Mouse (Mus musculus): ENCODE data around the gene Psmd3. TPM values are rescaled to one million over a fixed set of nuclear protein-coding genes. Genes with fewer than 3 reads are reported as not detected.

Gene Psmd3
- polyA plus RNA-seq, 1 experiment from 2014 or later = 281 TPM

GRCm38 (mm10) chr11:98744456-98745019, 62.2 kb downstream of the Psmd3 start:
- Histone ChIP-seq H3K27me3 (ENCODE audit: insufficient read depth, poor library complexity, severe bottlenecking) (peaks cover 5% of the 10 kb centered on the region; the same call in 1 of the 2 replicates), H3K4me1 (replicated peaks) (peaks cover 99% of the 10 kb centered on the region), H3K27ac (peak overlapping the region; percentile 99), H3K36me3 (no peaks in the 10 kb centered on the region), H3K4me3 (peak overlapping the region; percentile 83), H3K9me3 (no peaks in the 10 kb centered on the region)
- DNase-seq (ENCODE audit: low spot score) = no peak
- WGBS = 34% methylated on average over 7 of the region's 7 CpGs

Other genes starting within 250 kb of the Psmd3 start
- 120 and 161 TPM in 2 replicates for gene Mien1, start 243.6 kb upstream of the Psmd3 start, polyA plus RNA-seq (2016; fragmentation: Nextera tagmentation; extraction: Ambion mirVana)
- 3.6 and 8.6 TPM in 2 replicates for gene Grb7, start 236.2 kb upstream of the Psmd3 start, polyA plus RNA-seq (2016; fragmentation: Nextera tagmentation; extraction: Ambion mirVana)
- gene Ikzf3, start 136.5 kb upstream of the Psmd3 start, polyA plus RNA-seq (2016; fragmentation: Nextera tagmentation; extraction: Ambion mirVana) = 0.07 and 0.11 TPM in 2 replicates
- gene Zpbp2, start 131.5 kb upstream of the Psmd3 start, polyA plus RNA-seq (2016; fragmentation: Nextera tagmentation; extraction: Ambion mirVana) = 0.14 and 0.37 TPM in 2 replicates
- 59.4 and 66.2 TPM in 2 replicates for gene Ormdl3, start 95.2 kb upstream of the Psmd3 start, polyA plus RNA-seq (2016; fragmentation: Nextera tagmentation; extraction: Ambion mirVana)
- not detected in 2 replicates for gene Lrrc3c, start 84.3 kb upstream of the Psmd3 start, polyA plus RNA-seq (2016; fragmentation: Nextera tagmentation; extraction: Ambion mirVana)
- gene Gm12355, start 56.9 kb upstream of the Psmd3 start, polyA plus RNA-seq (2016; fragmentation: Nextera tagmentation; extraction: Ambion mirVana) = 1.3 and 1.4 TPM in 2 replicates
- gene Gsdma3, start 56.2 kb upstream of the Psmd3 start, polyA plus RNA-seq (2016; fragmentation: Nextera tagmentation; extraction: Ambion mirVana) = not detected in 2 replicates
- gene Gsdma2, start 35.8 kb upstream of the Psmd3 start, polyA plus RNA-seq (2016; fragmentation: Nextera tagmentation; extraction: Ambion mirVana) = not detected in 2 replicates
- gene Gsdma, start 18.2 kb upstream of the Psmd3 start, polyA plus RNA-seq (2016; fragmentation: Nextera tagmentation; extraction: Ambion mirVana) = 0.09 TPM in 1 of 2 replicates, not detected in the other
- not detected in 2 replicates for gene Csf3, start 18.7 kb downstream of the Psmd3 start, polyA plus RNA-seq (2016; fragmentation: Nextera tagmentation; extraction: Ambion mirVana)
- gene Med24, start 46.9 kb downstream of the Psmd3 start, polyA plus RNA-seq (2016; fragmentation: Nextera tagmentation; extraction: Ambion mirVana) = 76.9 and 83.6 TPM in 2 replicates
- 12.8 and 22.2 TPM in 2 replicates for gene Thra, start 58.1 kb downstream of the Psmd3 start, polyA plus RNA-seq (2016; fragmentation: Nextera tagmentation; extraction: Ambion mirVana)
- 1.2 and 1.5 TPM in 2 replicates for gene Nr1d1, start 92.8 kb downstream of the Psmd3 start, polyA plus RNA-seq (2016; fragmentation: Nextera tagmentation; extraction: Ambion mirVana)
- 24.4 and 25.2 TPM in 2 replicates for gene Msl1, start 113.0 kb downstream of the Psmd3 start, polyA plus RNA-seq (2016; fragmentation: Nextera tagmentation; extraction: Ambion mirVana)
- 49.5 and 55.9 TPM in 2 replicates for gene Casc3, start 122.4 kb downstream of the Psmd3 start, polyA plus RNA-seq (2016; fragmentation: Nextera tagmentation; extraction: Ambion mirVana)
- 1.1 and 2.2 TPM in 2 replicates for gene Rapgefl1, start 154.2 kb downstream of the Psmd3 start, polyA plus RNA-seq (2016; fragmentation: Nextera tagmentation; extraction: Ambion mirVana)
- gene Wipf2, start 181.1 kb downstream of the Psmd3 start, polyA plus RNA-seq (2016; fragmentation: Nextera tagmentation; extraction: Ambion mirVana) = 4.6 and 4.7 TPM in 2 replicates
- 45.3 and 63.7 TPM in 2 replicates for gene Cdc6, start 225.2 kb downstream of the Psmd3 start, polyA plus RNA-seq (2016; fragmentation: Nextera tagmentation; extraction: Ambion mirVana)
- 28.4 and 53.7 TPM in 2 replicates for gene Rara, start 245.3 kb downstream of the Psmd3 start, polyA plus RNA-seq (2016; fragmentation: Nextera tagmentation; extraction: Ambion mirVana)

Data from hindbrain, embryonic 10.5 days (tissue).